Mouse (Mus musculus): ENCODE results near the gene Olfr1094. TPM values are rescaled to one million over a fixed set of nuclear protein-coding genes. Genes with fewer than 3 reads are reported as not detected.

The Olfr1094 gene
- not detected in 2 replicates for polyA plus RNA-seq (2016; fragmentation: Nextera tagmentation; extraction: Ambion mirVana)

- H3K9me3 ChIP-seq: no peaks in the 10 kb centered on the region
- no peak for ATAC-seq (ENCODE audit: low FRiP score)
- H3K9ac ChIP-seq: no peak within 1 kb of the TSS
- no peaks in the 10 kb centered on the region for H3K27me3 ChIP-seq
- H3K4me3 ChIP-seq (replicated peaks): no peak within 1 kb of the TSS
- no peaks in the 10 kb centered on the region for H3K4me1 ChIP-seq
- H3K27ac ChIP-seq: no peak within 1 kb of the TSS
- H3K4me2 ChIP-seq: no peak within 1 kb of the TSS
- no peaks in the 10 kb centered on the region for H3K36me3 ChIP-seq (replicated peaks)
Observed at GRCm38 (mm10) chr2:86824363-86824762, at the start of gene Olfr1094. TSS of gene Olfr1094 (plus strand) at chr2:86824663.

- Histone ChIP-seq H3K4me3 (replicated peaks) (no peak within 1 kb of the TSS), H3K4me1 (no peaks in the 10 kb centered on the region), H3K36me3 (replicated peaks) (no peaks in the 10 kb centered on the region), H3K27me3 (no peaks in the 10 kb centered on the region), H3K9me3 (no peaks in the 10 kb centered on the region), H3K4me2 (no peak within 1 kb of the TSS), H3K9ac (no peak within 1 kb of the TSS), H3K27ac (no peak within 1 kb of the TSS)
- ATAC-seq (ENCODE audit: low FRiP score): no peak
- WGBS: 84% methylated on average over 2 of the region's 2 CpGs
Observed at GRCm38 (mm10) chr2:86782179-86782578, 42.3 kb upstream of the Olfr1094 start, which contains the start of gene Olfr1093. TSS of gene Olfr1093 (plus strand) at chr2:86782479.

- no peak within 1 kb of the TSS for H3K27ac ChIP-seq
- no peaks in the 10 kb centered on the region for H3K9me3 ChIP-seq
- H3K4me1 ChIP-seq: no peaks in the 10 kb centered on the region
- ATAC-seq (ENCODE audit: low FRiP score): no peak
- no peak within 1 kb of the TSS for H3K9ac ChIP-seq
- no peak within 1 kb of the TSS for H3K4me2 ChIP-seq
- no peaks in the 10 kb centered on the region for H3K36me3 ChIP-seq (replicated peaks)
- H3K4me3 ChIP-seq (replicated peaks): no peak within 1 kb of the TSS
- H3K27me3 ChIP-seq: no peaks in the 10 kb centered on the region
Observed at GRCm38 (mm10) chr2:86809918-86810317, 14.5 kb upstream of the Olfr1094 start, which contains the start of gene Olfr141. TSS of gene Olfr141 (minus strand) at chr2:86810018.

GRCm38 (mm10) chr2:86851596-86851995 is 27.1 kb downstream of the Olfr1094 start, which contains the start of gene Olfr1095:
TSS of gene Olfr1095 (minus strand) at chr2:86851696.
- 88% methylated on average over 3 of the region's 3 CpGs for WGBS
- ATAC-seq (ENCODE audit: low FRiP score): no peak
- no peaks in the 10 kb centered on the region for H3K4me1 ChIP-seq

GRCm38 (mm10) chr2:86874702-86875101 is 50.2 kb downstream of the Olfr1094 start, which contains the start of gene Gm13723:
TSS of gene Gm13723 (minus strand) at chr2:86874802.
- H3K4me3 ChIP-seq (replicated peaks): no peak within 1 kb of the TSS
- H3K9me3 ChIP-seq: no peaks in the 10 kb centered on the region
- no peak within 1 kb of the TSS for H3K4me2 ChIP-seq
- no peaks in the 10 kb centered on the region for H3K27me3 ChIP-seq
- H3K9ac ChIP-seq: no peak within 1 kb of the TSS
- H3K4me1 ChIP-seq: no peaks in the 10 kb centered on the region
- no peaks in the 10 kb centered on the region for H3K36me3 ChIP-seq (replicated peaks)
- no peak for ATAC-seq (ENCODE audit: low FRiP score)
- H3K27ac ChIP-seq: no peak within 1 kb of the TSS
- WGBS: 82% methylated on average over 1 of the region's 1 CpGs

More at GRCm38 (mm10) chr2:86851596-86851995, 27.1 kb downstream of the Olfr1094 start, which contains the start of gene Olfr1095:
- Histone ChIP-seq H3K27me3 (no peaks in the 10 kb centered on the region), H3K4me3 (replicated peaks) (no peak within 1 kb of the TSS), H3K36me3 (replicated peaks) (no peaks in the 10 kb centered on the region), H3K9ac (no peak within 1 kb of the TSS), H3K27ac (no peak within 1 kb of the TSS), H3K4me2 (no peak within 1 kb of the TSS), H3K9me3 (no peaks in the 10 kb centered on the region)

Other genes starting within 250 kb of the Olfr1094 start
- not detected in 2 replicates for gene Olfr1082, start 225.7 kb upstream of the Olfr1094 start, polyA plus RNA-seq (2016; fragmentation: Nextera tagmentation; extraction: Ambion mirVana)
- not detected in 2 replicates for gene Olfr1084, start 184.9 kb upstream of the Olfr1094 start, polyA plus RNA-seq (2016; fragmentation: Nextera tagmentation; extraction: Ambion mirVana)
- gene Olfr1085, start 162.6 kb upstream of the Olfr1094 start, polyA plus RNA-seq (2016; fragmentation: Nextera tagmentation; extraction: Ambion mirVana): not detected in 2 replicates
- gene Olfr1086, start 144.6 kb upstream of the Olfr1094 start, polyA plus RNA-seq (2016; fragmentation: Nextera tagmentation; extraction: Ambion mirVana): not detected in 2 replicates
- not detected in 2 replicates for gene Olfr1087, start 126.3 kb upstream of the Olfr1094 start, polyA plus RNA-seq (2016; fragmentation: Nextera tagmentation; extraction: Ambion mirVana)
- gene Olfr1089, start 91.0 kb upstream of the Olfr1094 start, polyA plus RNA-seq (2016; fragmentation: Nextera tagmentation; extraction: Ambion mirVana): not detected in 2 replicates
- not detected in 2 replicates for gene Olfr1090, start 65.7 kb upstream of the Olfr1094 start, polyA plus RNA-seq (2016; fragmentation: Nextera tagmentation; extraction: Ambion mirVana)
- gene Olfr1093, start 42.2 kb upstream of the Olfr1094 start, polyA plus RNA-seq (2016; fragmentation: Nextera tagmentation; extraction: Ambion mirVana): not detected in 2 replicates
- gene Olfr141, start 14.6 kb upstream of the Olfr1094 start, polyA plus RNA-seq (2016; fragmentation: Nextera tagmentation; extraction: Ambion mirVana): not detected in 2 replicates
- gene Olfr1095, start 27.0 kb downstream of the Olfr1094 start, polyA plus RNA-seq (2016; fragmentation: Nextera tagmentation; extraction: Ambion mirVana): not detected in 2 replicates
- gene Gm13723, start 50.1 kb downstream of the Olfr1094 start, polyA plus RNA-seq (2016; fragmentation: Nextera tagmentation; extraction: Ambion mirVana): not detected in 2 replicates
- not detected in 2 replicates for gene Olfr1097, start 67.6 kb downstream of the Olfr1094 start, polyA plus RNA-seq (2016; fragmentation: Nextera tagmentation; extraction: Ambion mirVana)
- not detected in 2 replicates for gene Olfr1098, start 99.9 kb downstream of the Olfr1094 start, polyA plus RNA-seq (2016; fragmentation: Nextera tagmentation; extraction: Ambion mirVana)
- not detected in 2 replicates for gene Olfr1099, start 136.0 kb downstream of the Olfr1094 start, polyA plus RNA-seq (2016; fragmentation: Nextera tagmentation; extraction: Ambion mirVana)
- not detected in 2 replicates for gene Olfr1100, start 155.3 kb downstream of the Olfr1094 start, polyA plus RNA-seq (2016; fragmentation: Nextera tagmentation; extraction: Ambion mirVana)
- gene Olfr1101, start 166.6 kb downstream of the Olfr1094 start, polyA plus RNA-seq (2016; fragmentation: Nextera tagmentation; extraction: Ambion mirVana): not detected in 2 replicates
- gene Olfr1102, start 173.7 kb downstream of the Olfr1094 start, polyA plus RNA-seq (2016; fragmentation: Nextera tagmentation; extraction: Ambion mirVana): not detected in 2 replicates
- gene Olfr1104, start 202.4 kb downstream of the Olfr1094 start, polyA plus RNA-seq (2016; fragmentation: Nextera tagmentation; extraction: Ambion mirVana): not detected in 2 replicates
- not detected in 2 replicates for gene Olfr1105, start 211.9 kb downstream of the Olfr1094 start, polyA plus RNA-seq (2016; fragmentation: Nextera tagmentation; extraction: Ambion mirVana)
- not detected in 2 replicates for gene Olfr1106, start 227.6 kb downstream of the Olfr1094 start, polyA plus RNA-seq (2016; fragmentation: Nextera tagmentation; extraction: Ambion mirVana)